Mouse (Mus musculus) CH12.LX (cell line): ENCODE results near the gene Uso1. TPM values are rescaled to one million over a fixed set of nuclear protein-coding genes. Genes with fewer than 3 reads are reported as not detected.

Experiments
- DNase-seq: peaks from one replicate; pipeline ENCODE4 v3.0.0-alpha.2; 2013; ENCODE audit errors: extremely low read depth
- H3K27ac ChIP-seq: 2 replicates; pipeline ENCODE4 v1.5.1; 2012; ENCODE audit warnings: low read depth, mild to moderate bottlenecking, control low read depth, moderate library complexity; ENCODE audit not compliant: insufficient read depth
- H3K27me3 ChIP-seq: replicated peaks from 2 replicates; pipeline ENCODE3; 2012; ENCODE audit warnings: inconsistent platforms
- H3K36me3 ChIP-seq, 2 experiments: replicated peaks in 1 of 2; 2 replicates each; pipeline versions ENCODE3 to v1.6.1; 2012; ENCODE audit warnings: inconsistent platforms in 1 of 2, low read length in 1 of 2, mild to moderate bottlenecking in 1 of 2, mixed read lengths in 1 of 2, moderate library complexity in 1 of 2; ENCODE audit not compliant: control insufficient read depth in 1 of 2, insufficient read depth in 1 of 2
- H3K4me1 ChIP-seq, 2 experiments: 2 replicates each; pipeline ENCODE4 v1.6.1; 2012; ENCODE audit warnings: inconsistent platforms in 1 of 2, moderate library complexity in 1 of 2; ENCODE audit not compliant: insufficient read depth in 2 of 2, control insufficient read depth in 1 of 2
- H3K4me2 ChIP-seq: 2 replicates; pipeline ENCODE4 v1.6.1; 2012; ENCODE audit warnings: low read depth, mild to moderate bottlenecking, control low read depth; ENCODE audit not compliant: poor library complexity, insufficient read depth, severe bottlenecking
- H3K4me3 ChIP-seq, 3 experiments: fragments of 150-350 bp in 1 of 3; sonication (generic) in 1 of 3; replicated peaks in 1 of 3; 2 replicates each; pipeline versions ENCODE3 to v1.5.1; 2011 to 2012; ENCODE audit warnings: low read depth in 2 of 3, low read length in 2 of 3, mild to moderate bottlenecking in 2 of 3, moderate library complexity in 2 of 3, control low read depth in 1 of 3, improper control_type of control experiment in 1 of 3, inconsistent platforms in 1 of 3, mixed read lengths in 1 of 3; ENCODE audit not compliant: poor library complexity in 1 of 3
- H3K79me2 ChIP-seq: replicated peaks from 2 replicates; pipeline ENCODE4 v1.6.1; 2012; ENCODE audit warnings: mild to moderate bottlenecking, moderate library complexity; ENCODE audit not compliant: control insufficient read depth, poor library complexity, insufficient read depth, severe bottlenecking; ENCODE audit errors: extremely low read depth
- H3K9ac ChIP-seq: 2 replicates; pipeline ENCODE4 v1.6.1; 2012; ENCODE audit warnings: low read depth, mild to moderate bottlenecking, control low read depth, moderate library complexity; ENCODE audit not compliant: insufficient read depth
- H3K9me3 ChIP-seq: replicated peaks from 2 replicates; pipeline ENCODE3; 2012; ENCODE audit warnings: low read length, inconsistent platforms, mixed read lengths
- BHLHE40 ChIP-seq: IDR thresholded peaks from 2 replicates; pipeline ENCODE4 v1.6.1; 2011; ENCODE audit warnings: mild to moderate bottlenecking, low read depth, low read length, improper control_type of control experiment
- CHD2 ChIP-seq: IDR thresholded peaks from 2 replicates; pipeline ENCODE4 v1.6.1; 2011; ENCODE audit warnings: low read length, improper control_type of control experiment
- ELF1 ChIP-seq: IDR thresholded peaks from 2 replicates; pipeline ENCODE4 v1.6.1; 2014; ENCODE audit warnings: low read depth, mild to moderate bottlenecking, inconsistent platforms, low read length, improper control_type of control experiment
- EP300 ChIP-seq: IDR thresholded peaks from 2 replicates; pipeline ENCODE4 v1.6.1; 2011; ENCODE audit warnings: low read length, improper control_type of control experiment
- GABPA ChIP-seq: IDR thresholded peaks from 2 replicates; pipeline ENCODE4 v1.6.1; 2012; ENCODE audit warnings: low read depth, low read length, improper control_type of control experiment, inconsistent platforms; ENCODE audit not compliant: insufficient replicate concordance
- HCFC1 ChIP-seq: IDR thresholded peaks from 2 replicates; pipeline ENCODE4 v1.6.1; 2012; ENCODE audit warnings: low read depth, mild to moderate bottlenecking, inconsistent platforms, low read length, improper control_type of control experiment
- JUN ChIP-seq: IDR thresholded peaks from 2 replicates; pipeline ENCODE4 v1.6.1; 2011; ENCODE audit warnings: low read depth, mild to moderate bottlenecking, low read length, improper control_type of control experiment, moderate library complexity; ENCODE audit not compliant: insufficient read depth
- KAT2A ChIP-seq: IDR thresholded peaks from 2 replicates; pipeline ENCODE4 v1.6.1; 2012; ENCODE audit warnings: low read length, improper control_type of control experiment, inconsistent platforms; ENCODE audit not compliant: insufficient replicate concordance
- MAFK ChIP-seq: IDR thresholded peaks from 2 replicates; pipeline ENCODE4 v1.6.1; 2011; ENCODE audit warnings: low read length, improper control_type of control experiment; ENCODE audit not compliant: insufficient replicate concordance
- MAX ChIP-seq: IDR thresholded peaks from 2 replicates; pipeline ENCODE4 v1.6.1; 2011; ENCODE audit warnings: low read length, improper control_type of control experiment
- MAZ ChIP-seq: IDR thresholded peaks from 2 replicates; pipeline ENCODE4 v1.6.1; 2012; ENCODE audit warnings: low read depth, mild to moderate bottlenecking, inconsistent platforms, low read length, improper control_type of control experiment, moderate library complexity
- MEF2A ChIP-seq: IDR thresholded peaks from 2 replicates; pipeline ENCODE4 v1.6.1; 2014; ENCODE audit warnings: low read depth, mild to moderate bottlenecking, inconsistent platforms, low read length, improper control_type of control experiment, borderline replicate concordance
- MXI1 ChIP-seq: IDR thresholded peaks from 2 replicates; pipeline ENCODE4 v1.6.1; 2011; ENCODE audit warnings: mild to moderate bottlenecking, low read depth, low read length, improper control_type of control experiment
- NELFE ChIP-seq: IDR thresholded peaks from 2 replicates; pipeline ENCODE4 v1.6.1; 2011; ENCODE audit warnings: low read depth, low read length, improper control_type of control experiment
- NRF1 ChIP-seq: IDR thresholded peaks from 2 replicates; pipeline ENCODE4 v1.6.1; 2014; ENCODE audit warnings: low read depth, mild to moderate bottlenecking, inconsistent platforms, low read length, improper control_type of control experiment, moderate library complexity
- PAX5 ChIP-seq: IDR thresholded peaks from 2 replicates; pipeline ENCODE4 v1.6.1; 2012; ENCODE audit warnings: low read length, inconsistent platforms, mixed read lengths
- POLR2AphosphoS2 ChIP-seq: IDR thresholded peaks from 2 replicates; pipeline ENCODE4 v1.6.1; 2011; ENCODE audit warnings: low read depth, low read length, improper control_type of control experiment
- RCOR1 ChIP-seq: conservative IDR thresholded peaks from 2 replicates; pipeline ENCODE4 v1.6.1; 2012; ENCODE audit warnings: low read depth, mild to moderate bottlenecking, inconsistent platforms, low read length, improper control_type of control experiment
- SIN3A ChIP-seq: IDR thresholded peaks from 2 replicates; pipeline ENCODE4 v1.6.1; 2012; ENCODE audit warnings: low read length, improper control_type of control experiment, inconsistent platforms
- SMC3 ChIP-seq: IDR thresholded peaks from 2 replicates; pipeline ENCODE4 v1.6.1; 2011; ENCODE audit warnings: low read depth, low read length, improper control_type of control experiment
- TCF12 ChIP-seq: IDR thresholded peaks from 2 replicates; pipeline ENCODE4 v1.6.1; 2014; ENCODE audit warnings: low read depth, mild to moderate bottlenecking, inconsistent platforms, low read length, improper control_type of control experiment
- UBTF ChIP-seq: IDR thresholded peaks from 2 replicates; pipeline ENCODE4 v1.6.1; 2012; ENCODE audit warnings: low read depth, mild to moderate bottlenecking, inconsistent platforms, low read length, improper control_type of control experiment, moderate library complexity
- USF1 ChIP-seq: IDR thresholded peaks from 2 replicates; pipeline ENCODE4 v1.6.1; 2014; ENCODE audit warnings: low read depth, mild to moderate bottlenecking, inconsistent platforms, low read length, improper control_type of control experiment
- ZC3H11A ChIP-seq: IDR thresholded peaks from 2 replicates; pipeline ENCODE4 v1.6.1; 2012; ENCODE audit warnings: low read depth, mild to moderate bottlenecking, inconsistent platforms, low read length, improper control_type of control experiment
- ZKSCAN1 ChIP-seq: IDR thresholded peaks from 2 replicates; pipeline ENCODE4 v1.6.1; 2012; ENCODE audit warnings: low read depth, inconsistent platforms, low read length, improper control_type of control experiment, borderline replicate concordance
- ZMIZ1 ChIP-seq: IDR thresholded peaks from 2 replicates; pipeline ENCODE4 v1.6.1; 2012; ENCODE audit warnings: low read depth, mild to moderate bottlenecking, inconsistent platforms, low read length, improper control_type of control experiment
- dilution Hi-C: fragments of 300-500 bp; cut with MboI; formaldehyde crosslinking; loops from 2 replicates; pipeline ENCODE4 v1.14.3; 2020; ENCODE audit warnings: low sequenced_read_pairs; ENCODE audit not compliant: extremely low pct_unique_long_range_greater_than_20kb, extremely low pct_ligation_motif_present
- in situ Hi-C: fragments of 300-500 bp; cut with MboI; formaldehyde crosslinking; loops from 3 replicates; pipeline ENCODE4 v1.14.3; 2019; ENCODE audit warnings: low sequenced_read_pairs, low pct_ligation_motif_present, low pct_unique_long_range_greater_than_20kb, mixed read lengths
- polyA plus RNA-seq: library from polyadenylated mRNA; unstranded; fragments of >175 nt; gene quantifications from 2 replicates; pipeline ENCODE4 v1.2.1, GENCODE M21; 2012; ENCODE audit warnings: low read depth; ENCODE audit not compliant: insufficient read length
- total RNA-seq, 2 experiments: library from RNA; depleted of rRNA; stranded (reverse); fragments of 300-350 nt in 1 of 2; fragments of >200 nt in 1 of 2; gene quantifications; 2 replicates each; pipeline ENCODE4 v1.2.3; 2012 to 2014

The Uso1 gene
- total and polyA plus RNA-seq, 3 experiments = 19.9 to 63.7 (median 20.9) TPM

DNA sequence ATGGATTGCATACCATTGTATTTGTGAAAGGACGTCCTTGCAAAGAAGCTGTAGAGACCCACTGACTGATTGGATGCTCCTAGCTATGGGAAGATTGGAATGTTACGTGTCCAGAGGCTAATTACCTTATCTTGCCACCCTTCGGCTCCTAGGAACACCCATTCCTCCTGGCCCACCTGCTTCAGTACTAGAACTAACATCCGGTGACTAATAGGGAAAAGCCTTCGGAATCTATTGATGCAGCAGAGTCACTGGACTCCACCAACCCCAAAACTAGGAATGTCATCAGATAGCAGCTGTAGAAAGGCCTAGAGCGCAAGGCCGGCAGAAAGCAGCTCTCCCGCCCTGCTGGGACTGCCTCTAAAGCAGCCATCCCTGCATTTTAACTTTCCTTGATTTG is 36.1 kb upstream of the Uso1 start:
- no peak for DNase-seq
- in situ Hi-C loops (no loop called here), dilution Hi-C loops (no loop called here)
- Histone ChIP-seq H3K4me2 (no peak overlapping the region), H3K9me3 (no peaks in the 10 kb centered on the region), H3K4me1 (peaks cover 0 to 22% of the 10 kb centered on the region in 2 experiments; a peak in 2 of 4 replicates), H3K27ac (no peak overlapping the region), H3K27me3 (no peaks in the 10 kb centered on the region), H3K4me3 (no peak overlapping the region), H3K9ac (no peak overlapping the region), H3K36me3 (no peaks in the 10 kb centered on the region), H3K79me2 (no peaks in the 10 kb centered on the region; the same call in 1 of the 2 replicates)
- no peak for TF ChIP-seq SIN3A
- no peak for TF ChIP-seq GABPA
- TF ChIP-seq ZMIZ1 = no peak
- no peak for TF ChIP-seq ZKSCAN1
- TF ChIP-seq TCF12 = no peak
- TF ChIP-seq UBTF = no peak
- TF ChIP-seq NELFE = no peak
- no peak for TF ChIP-seq MEF2A
- no peak for TF ChIP-seq MAX
- no peak for TF ChIP-seq KAT2A
- no peak for TF ChIP-seq MAFK
- TF ChIP-seq USF1 = no peak
- no peak for TF ChIP-seq MAZ
- TF ChIP-seq POLR2AphosphoS2 = no peak
- no peak for TF ChIP-seq EP300
- no peak for TF ChIP-seq MXI1
- no peak for TF ChIP-seq HCFC1

DNA sequence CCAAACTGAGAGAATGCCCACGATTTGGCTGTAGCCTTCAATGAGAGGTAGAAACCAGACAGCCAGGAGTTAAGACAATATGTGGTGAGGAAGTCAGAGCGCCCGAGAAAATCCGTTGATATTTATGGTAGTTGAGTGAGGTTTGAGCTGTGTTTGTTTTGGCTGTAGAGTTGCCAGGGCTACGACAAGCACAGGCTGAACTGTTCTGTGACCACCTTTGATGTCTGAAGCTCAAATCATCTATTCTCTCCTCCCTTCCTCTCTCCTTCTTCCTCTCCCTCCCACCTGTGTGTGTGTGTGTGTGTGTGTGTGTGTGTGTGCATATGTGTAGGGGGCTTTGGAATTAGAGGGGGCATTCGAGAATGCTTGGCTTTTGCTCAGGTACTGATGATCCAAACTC is 34.7 kb upstream of the Uso1 start:
- Histone ChIP-seq H3K4me3 (no peak overlapping the region), H3K27me3 (no peaks in the 10 kb centered on the region), H3K36me3 (no peaks in the 10 kb centered on the region), H3K4me1 (peaks cover 0 to 19% of the 10 kb centered on the region in 2 experiments; a peak in 2 of 4 replicates), H3K9me3 (no peaks in the 10 kb centered on the region), H3K79me2 (no peaks in the 10 kb centered on the region), H3K4me2 (no peak overlapping the region), H3K9ac (no peak overlapping the region), H3K27ac (no peak overlapping the region)
- TF ChIP-seq MEF2A (no peak), NRF1 (no peak), RCOR1 (no peak), ELF1 (no peak), UBTF (no peak), MAX (no peak), SIN3A (no peak), CHD2 (no peak), MAFK (no peak), PAX5 (no peak), HCFC1 (no peak), KAT2A (no peak), ZMIZ1 (no peak), SMC3 (no peak), ZKSCAN1 (no peak), NELFE (no peak), JUN (no peak), BHLHE40 (no peak), ZC3H11A (no peak)
- DNase-seq = no peak
- in situ Hi-C loops = no loop called here
- dilution Hi-C loops = no loop called here
